Mouse (Mus musculus) spleen, adult 2 months (tissue): ENCODE results near the gene Ddx5. TPM values are rescaled to one million over a fixed set of nuclear protein-coding genes. Genes with fewer than 3 reads are reported as not detected.
"Not testable (repeated sequence)": the region's sequence is repeated elsewhere in the genome, so short reads cannot be mapped to it uniquely, and the experiment has no call there.

Source experiments
- DNase-seq, 2 experiments: peaks; one replicate each; pipeline versions ENCODE4 v3.0.0 to v3.0.0-alpha.2; 2012 to 2021; ENCODE audit warnings: low spot score in 2 of 2, low read depth in 1 of 2
- H3K27ac ChIP-seq: fragments of 200-500 bp; 2 replicates; pipeline ENCODE4 v1.5.1; 2012; ENCODE audit warnings: low read length, inconsistent platforms; ENCODE audit not compliant: insufficient read depth
- H3K27me3 ChIP-seq: fragments of 200-500 bp; 2 replicates; pipeline ENCODE4 v1.6.1; 2012; ENCODE audit warnings: mild to moderate bottlenecking, moderate library complexity, low read length, inconsistent platforms; ENCODE audit not compliant: control insufficient read depth, insufficient read depth
- H3K36me3 ChIP-seq: fragments of 200-500 bp; 2 replicates; pipeline ENCODE4 v1.6.1; 2012; ENCODE audit warnings: mild to moderate bottlenecking, low read length, inconsistent platforms; ENCODE audit not compliant: control insufficient read depth, insufficient read depth
- H3K4me1 ChIP-seq: fragments of 200-500 bp; 2 replicates; pipeline ENCODE4 v1.6.1; 2011; ENCODE audit warnings: inconsistent platforms; ENCODE audit not compliant: control insufficient read depth, insufficient read depth, insufficient read length
- H3K4me3 ChIP-seq: fragments of 200-500 bp; 2 replicates; pipeline ENCODE4 v1.5.1; 2011; ENCODE audit warnings: mild to moderate bottlenecking, inconsistent platforms; ENCODE audit not compliant: insufficient read depth, insufficient read length; ENCODE audit errors: extremely low read depth
- CTCF ChIP-seq: fragments of 200-500 bp; IDR thresholded peaks from 2 replicates; pipeline ENCODE4 v1.5.1; 2011; ENCODE audit warnings: mild to moderate bottlenecking, inconsistent platforms; ENCODE audit not compliant: insufficient read depth, insufficient read length, insufficient replicate concordance; ENCODE audit errors: extremely low read depth
- POLR2A ChIP-seq: fragments of 200-500 bp; IDR thresholded peaks from 2 replicates; pipeline ENCODE4 v1.6.1; 2011; ENCODE audit warnings: low read depth, low read length, inconsistent platforms
- WGBS: fragments of 180-500 bp; shearing (Covaris S2); methylation state at CpG from one replicate; pipeline ENCODE4 v1.1.7; 2018; 5-methylcytosine and 5-hydroxymethylcytosine counted together
- polyA plus RNA-seq: library from polyadenylated mRNA; depleted of rRNA; stranded (reverse); fragments of >200 nt; gene quantifications from 2 replicates; pipeline ENCODE4 v1.2.3, GENCODE M21; 2012

Gene Ddx5
- polyA plus RNA-seq, 1 experiment: 672 TPM

GRCm38 (mm10) chr11:106815761-106816160 lies 26.8 kb upstream of the Ddx5 start:
- TF ChIP-seq CTCF: no peak
- TF ChIP-seq POLR2A: no peak
- 81% methylated on average over 2 of the region's 2 CpGs for WGBS
- no peaks in the 10 kb centered on the region for H3K27me3 ChIP-seq
- H3K36me3 ChIP-seq: peaks cover 34% of the 10 kb centered on the region
- 0 out of 2 replicates have a peak, but pooled peaks cover under 1% of the 10 kb centered on the region for H3K4me1 ChIP-seq
- no peak overlapping the region for H3K27ac ChIP-seq
- no peak for DNase-seq
- H3K4me3 ChIP-seq: no peak overlapping the region

- Histone ChIP-seq H3K4me1 (no peaks in the 10 kb centered on the region), H3K36me3 (peaks cover 36% of the 10 kb centered on the region)
Observed at GRCm38 (mm10) chr11:106815331-106815730, 26.3 kb upstream of the Ddx5 start.

GRCm38 (mm10) chr11:106814601-106815320 lies 25.8 kb upstream of the Ddx5 start:
- no peak for TF ChIP-seq CTCF
- Histone ChIP-seq H3K4me3 (no peak overlapping the region), H3K4me1 (no peaks in the 10 kb centered on the region), H3K27ac (no peak overlapping the region), H3K27me3 (no peaks in the 10 kb centered on the region), H3K36me3 (peaks cover 37% of the 10 kb centered on the region)
- DNase-seq: no peak
- 84% methylated on average over 14 of the region's 14 CpGs for WGBS

More at GRCm38 (mm10) chr11:106815331-106815730, 26.3 kb upstream of the Ddx5 start:
- WGBS: 90% methylated on average over 2 of the region's 2 CpGs
- TF ChIP-seq CTCF (no peak), POLR2A (no peak)
- Histone ChIP-seq H3K4me3 (no peak overlapping the region), H3K27ac (no peak overlapping the region), H3K27me3 (no peaks in the 10 kb centered on the region)
- no peak for DNase-seq

- Histone ChIP-seq H3K27me3 (no peaks in the 10 kb centered on the region), H3K4me3 (no peak overlapping the region), H3K4me1 (no peaks in the 10 kb centered on the region), H3K27ac (no peak overlapping the region), H3K36me3 (peaks cover 30% of the 10 kb centered on the region)
- TF ChIP-seq CTCF (no peak), POLR2A (no peak)
- 92% methylated on average over 7 of the region's 7 CpGs for WGBS
- DNase-seq: no peak
Observed at GRCm38 (mm10) chr11:106812410-106813136, 23.6 kb upstream of the Ddx5 start.

GRCm38 (mm10) chr11:106807442-106807841 lies 18.5 kb upstream of the Ddx5 start:
- H3K4me3 ChIP-seq, H3K27ac ChIP-seq, DNase-seq, H3K27me3 ChIP-seq, H3K4me1 ChIP-seq: not testable (repeated sequence)
- 31% methylated on average over 1 of the region's 1 CpGs for WGBS
- H3K36me3 ChIP-seq: peaks cover 21% of the 10 kb centered on the region

- TF ChIP-seq CTCF (no peak), POLR2A (no peak)
- no peaks in the 10 kb centered on the region for H3K27me3 ChIP-seq
- no peak overlapping the region for H3K27ac ChIP-seq
- WGBS: 90% methylated on average over 10 of the region's 10 CpGs
- no peak for DNase-seq
- no peaks in the 10 kb centered on the region for H3K4me1 ChIP-seq
- peaks cover 27% of the 10 kb centered on the region for H3K36me3 ChIP-seq
- H3K4me3 ChIP-seq: no peak overlapping the region
Observed at GRCm38 (mm10) chr11:106802069-106802627, 13.2 kb upstream of the Ddx5 start.

- Histone ChIP-seq H3K27ac (no peak overlapping the region), H3K36me3 (peaks cover 11% of the 10 kb centered on the region), H3K4me1 (no peaks in the 10 kb centered on the region), H3K4me3 (no peak overlapping the region), H3K27me3 (no peaks in the 10 kb centered on the region)
- 75% methylated on average over 9 of the region's 9 CpGs for WGBS
- no peak for TF ChIP-seq POLR2A
- TF ChIP-seq CTCF: no peak
- DNase-seq: no peak
Observed at GRCm38 (mm10) chr11:106795679-106796078, 6.7 kb upstream of the Ddx5 start.
